Mouse (Mus musculus): ENCODE results near the gene 1700034J05Rik.

Gene 1700034J05Rik

DNA sequence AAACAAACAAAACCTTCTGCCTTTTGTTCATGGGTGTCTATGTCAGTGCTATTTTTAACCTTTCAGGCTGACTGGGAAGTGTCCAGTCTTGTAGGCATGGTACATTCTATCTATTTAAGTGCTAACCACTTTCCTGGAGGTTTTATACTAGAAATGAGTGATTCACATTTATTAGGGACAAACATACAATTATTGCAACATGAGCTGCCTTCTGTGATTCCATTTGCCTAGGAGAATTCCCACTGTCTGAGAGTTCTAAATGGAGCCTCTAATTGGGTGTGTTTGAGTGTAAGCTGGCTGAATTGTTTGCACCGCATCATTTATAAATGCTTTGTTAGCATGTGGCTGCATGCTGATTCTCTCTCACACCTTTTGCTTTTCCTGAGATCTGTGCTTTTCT is 38.4 kb downstream of the 1700034J05Rik start:
- DNase-seq, result no peak

DNA sequence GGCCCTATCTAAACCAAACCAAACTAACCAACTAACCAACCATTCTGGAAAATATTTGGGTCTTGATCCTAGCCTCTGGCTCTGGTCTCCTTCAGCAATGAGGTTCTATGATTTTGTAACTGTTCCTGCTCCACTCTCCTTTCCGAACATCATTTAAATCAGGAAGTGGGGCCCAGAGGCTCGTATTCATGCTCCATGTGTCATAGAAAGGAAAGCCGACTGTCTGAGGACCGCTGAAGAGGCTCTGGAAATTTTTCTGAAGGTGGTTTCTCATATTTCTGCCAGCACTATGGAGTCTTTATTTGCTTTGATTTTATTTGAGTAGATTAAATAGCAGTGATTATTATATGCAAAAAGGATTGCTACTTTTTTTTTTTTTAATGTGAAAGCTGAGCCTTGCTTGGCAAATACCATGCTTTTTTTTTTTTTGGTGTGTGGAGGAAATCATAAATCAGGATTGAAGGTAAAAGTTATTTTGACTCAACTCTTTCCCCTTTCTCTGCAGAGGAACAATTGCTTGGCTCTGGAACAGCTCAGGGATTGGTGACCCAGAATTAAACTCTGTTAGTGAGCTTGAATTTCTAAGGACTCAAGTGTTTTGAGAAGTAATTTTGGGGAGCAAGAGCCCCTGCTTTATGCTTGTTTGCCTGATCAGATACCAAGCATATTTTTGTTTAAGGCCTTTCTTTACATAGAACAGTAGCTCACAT is 40.6 kb downstream of the 1700034J05Rik start:
- DNase-seq, result no peak

DNA sequence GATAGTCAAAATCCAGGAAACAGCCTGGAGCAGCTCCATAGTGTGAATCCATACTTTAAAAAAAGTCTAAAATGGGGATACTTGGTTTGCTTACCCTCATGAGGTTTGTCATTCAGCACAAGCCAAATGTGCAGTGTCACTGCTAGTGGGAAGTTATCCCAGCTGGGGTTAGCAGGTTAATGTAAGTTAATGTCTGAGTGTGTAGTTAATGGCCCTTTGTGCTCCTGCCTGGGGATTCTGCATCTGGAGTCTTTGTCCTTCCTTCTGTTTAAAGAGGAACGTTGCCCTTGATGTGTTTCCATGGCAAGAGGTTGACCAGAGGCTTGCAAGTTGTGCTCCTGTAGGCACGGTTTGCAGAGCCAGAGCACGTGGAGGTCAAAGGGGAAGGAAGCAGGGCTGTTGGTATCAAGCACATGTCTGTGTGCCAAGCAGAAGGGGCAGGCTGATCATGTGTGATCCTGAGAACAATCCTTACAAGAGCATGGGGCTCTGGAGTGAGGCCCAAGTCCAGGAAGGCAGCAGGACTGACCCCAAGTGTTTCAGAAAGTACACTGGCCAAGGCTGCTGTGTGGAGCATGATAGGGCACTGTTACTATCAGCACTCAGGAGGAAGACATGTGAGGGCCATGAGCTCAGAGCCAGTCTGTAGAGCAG is 41.3 kb downstream of the 1700034J05Rik start:
- no peak for DNase-seq

DNA sequence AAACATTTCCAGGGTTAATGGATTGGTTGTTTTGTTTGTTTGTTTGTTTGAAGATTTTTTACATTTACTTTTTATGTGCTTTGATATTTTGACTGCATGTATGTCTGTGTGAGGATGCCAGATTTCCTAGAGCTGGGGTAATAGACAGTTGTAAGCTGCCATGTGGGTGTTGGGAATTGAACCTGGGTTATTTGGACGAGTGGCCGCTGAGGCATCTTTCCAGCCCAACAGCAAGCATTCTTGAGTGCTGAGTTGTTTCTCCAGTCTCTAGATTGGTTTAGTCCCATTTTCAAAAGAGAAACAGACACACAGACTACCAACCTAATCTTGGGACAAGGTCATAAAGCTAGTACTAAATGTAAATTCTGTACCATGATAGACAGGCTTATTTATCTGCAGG is 43.4 kb downstream of the 1700034J05Rik start:
- DNase-seq, result no peak

DNA sequence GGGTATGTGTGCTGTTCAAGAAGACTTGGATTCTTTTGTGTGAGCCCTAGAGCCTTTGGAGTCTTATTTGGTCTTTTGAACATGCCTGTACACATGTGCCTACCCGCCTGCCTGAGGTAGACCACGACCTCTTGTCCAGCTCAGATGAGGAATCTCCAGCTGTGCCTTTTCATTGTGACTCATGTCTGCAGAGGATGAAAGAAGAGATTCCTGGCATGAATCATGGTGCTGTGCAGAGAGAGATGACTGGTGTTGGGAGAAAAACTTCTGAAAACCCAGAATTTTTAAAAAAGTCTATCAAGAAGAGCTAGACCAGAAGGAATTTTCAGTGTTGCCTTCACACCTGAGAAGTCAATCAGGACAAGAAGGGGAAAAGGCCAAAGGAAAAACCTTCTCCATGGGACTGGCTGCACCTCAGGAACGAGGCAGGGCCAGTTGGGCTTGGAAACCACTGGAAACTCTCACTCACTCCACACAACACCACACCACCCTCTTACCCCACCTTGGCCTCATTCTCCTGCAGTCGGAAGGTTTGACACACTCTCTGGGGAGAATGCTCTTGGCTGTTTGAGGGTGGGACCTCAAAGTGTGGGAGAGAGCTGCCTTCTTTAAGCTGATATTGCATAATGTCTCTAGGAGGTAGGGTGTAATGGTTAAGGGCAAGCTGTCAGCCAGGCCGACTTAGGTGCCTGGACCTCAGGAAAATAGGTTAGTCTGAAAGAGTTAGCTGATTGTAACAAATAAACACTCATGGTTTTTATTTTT is 44.3 kb downstream of the 1700034J05Rik start:
- DNase-seq, result no peak

DNA sequence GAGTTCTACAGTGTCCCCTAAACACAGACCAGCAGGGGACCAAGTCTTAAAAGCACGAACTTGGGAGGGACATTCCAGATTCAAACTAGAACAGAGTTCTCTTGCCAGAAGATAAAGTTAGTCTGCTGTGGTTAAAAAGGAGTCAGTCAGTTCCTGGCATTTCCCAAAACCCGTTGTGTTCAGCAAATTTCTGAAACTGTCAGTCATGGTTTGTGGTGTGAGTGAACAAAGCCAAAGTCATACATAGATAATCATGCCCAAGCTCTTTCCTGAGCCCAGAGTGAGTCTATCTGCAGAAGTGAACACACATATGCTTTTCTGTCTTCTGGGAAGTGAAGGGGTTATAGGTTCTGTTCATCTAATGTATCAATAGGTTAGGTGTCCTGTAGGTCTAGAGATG is 45.4 kb downstream of the 1700034J05Rik start:
- no peak for DNase-seq

DNA sequence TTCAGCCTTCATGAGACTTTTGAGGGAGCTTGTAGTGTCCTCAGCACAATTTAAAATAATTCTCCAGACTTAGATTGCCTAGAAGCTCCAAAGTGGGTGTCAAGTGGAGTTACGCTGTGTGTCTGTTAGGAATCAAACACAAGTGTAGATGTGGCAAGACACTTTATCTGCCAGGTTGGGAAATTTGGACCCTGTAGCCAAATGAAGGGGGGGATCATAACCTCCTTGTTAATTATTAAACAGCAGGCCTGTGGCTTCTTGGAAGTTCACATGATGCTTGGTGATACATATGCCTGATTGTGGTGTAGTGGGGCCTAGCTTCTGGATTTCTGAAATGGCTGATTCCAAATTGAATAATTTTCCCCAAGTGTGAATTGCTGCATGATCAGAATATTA is 46.4 kb downstream of the 1700034J05Rik start:
- DNase-seq, result no peak

DNA sequence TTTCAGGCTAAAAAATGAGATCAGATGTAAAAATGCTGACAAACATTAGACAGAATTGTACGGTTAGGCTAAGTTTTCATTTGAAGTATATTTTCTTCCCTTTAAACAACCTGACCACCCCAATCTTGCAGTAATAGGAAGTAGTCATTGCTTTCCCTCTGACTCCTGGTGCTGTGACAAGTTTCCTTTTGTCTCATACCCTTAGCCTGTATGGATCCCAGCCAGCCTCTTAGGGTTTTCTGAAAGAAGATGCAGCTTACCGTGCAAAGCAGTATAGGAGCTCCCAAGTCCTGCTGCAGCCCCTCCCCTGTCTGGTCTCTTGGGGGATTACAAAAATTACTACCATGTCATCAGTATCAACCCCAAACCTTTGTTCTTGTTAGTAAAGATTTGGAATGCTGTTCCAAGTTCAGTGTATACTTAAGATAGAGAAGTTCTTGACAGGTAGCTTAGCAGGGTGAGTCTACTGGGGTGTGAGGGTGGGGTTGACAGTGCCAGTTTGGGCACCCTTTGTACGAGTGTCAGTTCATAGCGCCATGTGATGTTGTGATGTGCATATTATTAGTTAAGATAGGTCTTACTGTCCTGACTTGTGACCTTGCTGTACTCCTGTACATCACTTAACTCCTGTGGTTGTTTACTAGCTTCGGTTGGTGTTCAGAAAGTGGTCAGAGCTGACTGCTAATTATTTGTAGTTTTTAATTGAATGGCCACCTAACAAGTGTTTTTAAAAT is 47.0 kb downstream of the 1700034J05Rik start:
- no peak for DNase-seq

DNA sequence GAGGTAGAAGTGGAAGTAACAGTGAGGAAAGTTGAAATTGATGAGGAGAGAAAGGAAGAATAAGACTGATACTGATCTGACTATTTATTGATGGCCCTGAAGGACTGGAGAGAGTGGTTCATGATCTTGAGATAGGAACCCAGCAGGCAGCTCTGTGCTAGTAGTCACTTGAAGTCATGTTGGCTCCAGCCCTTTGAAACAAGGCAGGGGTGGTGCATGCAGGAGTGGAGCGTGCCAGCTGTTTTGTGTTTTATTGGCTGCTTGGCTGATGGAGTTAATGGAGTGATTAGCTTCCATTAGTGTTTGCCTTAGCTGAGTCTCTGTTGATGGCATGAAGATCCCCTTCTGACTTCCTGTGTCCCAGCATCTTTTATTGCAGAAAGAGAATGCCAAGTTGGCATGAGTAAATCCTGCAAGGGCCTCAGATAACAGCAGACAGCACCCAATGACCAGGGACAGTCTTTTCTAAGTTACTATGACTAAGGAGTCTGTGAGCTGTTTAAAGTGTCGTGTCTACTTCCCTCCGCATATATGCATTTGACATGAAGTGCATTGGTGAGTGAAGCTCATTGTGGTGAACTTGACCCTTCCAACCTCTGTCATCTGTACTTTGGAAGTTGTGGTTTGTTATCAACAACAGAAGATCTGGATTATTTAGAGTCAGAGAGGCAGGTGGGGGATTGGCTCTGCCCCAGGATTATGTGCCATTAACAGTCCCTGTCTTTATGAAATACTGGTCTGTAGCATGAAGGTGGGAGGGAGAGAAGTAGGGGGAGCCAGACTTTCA is 48.0 kb downstream of the 1700034J05Rik start:
- no peak for DNase-seq

DNA sequence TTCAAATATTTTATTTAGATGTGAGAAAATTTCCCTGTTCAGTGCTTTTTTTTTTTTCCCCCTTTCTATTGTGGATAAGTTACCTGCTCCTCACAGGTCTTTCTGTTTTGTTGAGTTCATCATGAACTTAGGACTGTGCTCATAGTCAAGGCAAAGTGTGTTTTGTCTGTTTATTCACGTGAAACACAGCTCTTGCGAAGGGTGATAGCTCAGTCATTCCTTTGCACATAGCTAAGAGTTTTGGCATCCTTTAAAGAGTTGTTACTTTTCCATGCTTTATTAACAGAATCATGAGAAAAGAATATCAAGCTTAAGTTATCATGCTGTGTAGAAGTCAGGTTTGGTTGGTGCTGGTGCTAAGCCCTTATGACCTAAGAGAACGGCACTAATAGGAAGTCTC is 49.5 kb downstream of the 1700034J05Rik start:
- no peak for DNase-seq

DNA sequence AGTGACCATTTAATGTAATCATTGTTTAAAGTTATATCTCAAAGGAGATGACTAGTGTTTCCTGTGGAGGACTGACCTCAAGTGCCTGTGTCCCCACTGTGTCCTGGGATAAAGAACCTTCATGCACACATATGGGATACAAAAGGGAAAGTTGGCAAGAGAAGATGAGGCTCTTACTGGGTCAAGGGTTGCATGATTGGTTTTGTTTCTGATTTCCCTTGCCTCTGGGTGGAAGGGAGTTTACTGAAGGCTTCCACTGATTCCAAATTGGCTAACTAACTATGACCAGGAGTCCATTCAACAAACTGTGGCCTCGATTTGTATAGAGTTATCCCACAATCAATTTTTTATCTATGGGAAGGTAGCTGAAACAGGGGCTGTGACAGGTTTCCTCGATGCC is 50.6 kb downstream of the 1700034J05Rik start:
- DNase-seq, result no peak

DNA sequence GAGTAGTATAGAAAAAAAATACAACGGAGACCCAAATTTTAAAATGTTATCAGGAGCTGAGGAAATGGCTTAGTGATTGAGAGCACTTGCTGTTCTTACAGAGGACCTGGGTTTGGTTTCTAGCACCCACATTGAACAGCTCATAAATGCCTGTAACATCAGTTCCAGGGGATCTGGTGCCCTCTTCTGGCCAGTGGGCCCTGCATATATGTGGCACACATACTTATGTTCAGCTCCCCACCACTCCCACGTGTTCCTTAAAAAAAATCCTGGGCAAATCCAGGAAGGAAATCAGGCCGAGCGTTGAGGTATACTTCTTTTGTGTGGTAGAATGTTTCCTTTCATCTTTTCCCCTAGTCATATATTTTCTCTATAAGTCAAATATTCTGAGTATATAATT is 52.3 kb downstream of the 1700034J05Rik start:
- no peak for DNase-seq

Measured in thymus, postnatal 14 days (tissue).